Mouse (Mus musculus): ENCODE measurements around the gene Map3k9.

The Map3k9 gene

DNA sequence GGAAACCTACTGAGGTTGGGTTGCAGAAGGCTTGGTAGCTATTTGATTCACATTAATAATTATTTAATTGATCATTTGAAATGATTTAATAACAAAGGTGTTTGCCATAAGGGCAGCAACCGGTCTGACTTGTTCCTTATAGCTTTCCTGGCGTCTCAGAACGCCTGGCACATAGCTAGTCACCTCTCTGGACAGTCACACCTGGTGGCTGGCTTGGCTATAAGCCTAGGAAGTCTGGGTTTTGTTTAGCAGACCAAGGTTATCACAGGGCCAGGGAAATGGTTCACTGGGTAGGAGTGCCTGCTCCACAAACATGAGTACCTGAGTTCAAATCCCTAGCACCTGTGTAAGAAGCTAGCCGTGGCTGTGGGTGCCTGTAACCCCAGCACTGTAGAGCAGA is 2.3 kb upstream of the Map3k9 start:
- DNase-seq (ENCODE audit: low spot score in 2 of 2): no peak

DNA sequence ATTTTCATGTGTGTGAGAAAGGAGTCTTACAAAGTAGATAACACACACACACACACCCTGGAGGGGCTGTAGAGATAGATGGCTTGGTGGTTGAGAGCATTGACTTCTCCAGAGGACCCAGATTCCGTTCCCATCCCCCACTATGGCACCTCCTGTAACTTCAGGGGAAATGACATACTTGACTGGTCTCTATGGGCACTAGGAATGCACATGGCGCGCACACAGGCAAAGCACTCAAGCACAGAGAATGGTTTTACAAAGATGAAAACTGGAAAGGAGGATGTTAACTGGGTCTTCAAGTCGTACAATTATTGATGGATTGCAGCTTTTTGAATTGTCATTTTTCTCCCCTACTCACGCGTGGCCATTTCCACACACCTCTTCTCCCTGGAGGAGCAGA is 1.6 kb upstream of the Map3k9 start:
- DNase-seq (ENCODE audit: low spot score in 2 of 2): no peak

DNA sequence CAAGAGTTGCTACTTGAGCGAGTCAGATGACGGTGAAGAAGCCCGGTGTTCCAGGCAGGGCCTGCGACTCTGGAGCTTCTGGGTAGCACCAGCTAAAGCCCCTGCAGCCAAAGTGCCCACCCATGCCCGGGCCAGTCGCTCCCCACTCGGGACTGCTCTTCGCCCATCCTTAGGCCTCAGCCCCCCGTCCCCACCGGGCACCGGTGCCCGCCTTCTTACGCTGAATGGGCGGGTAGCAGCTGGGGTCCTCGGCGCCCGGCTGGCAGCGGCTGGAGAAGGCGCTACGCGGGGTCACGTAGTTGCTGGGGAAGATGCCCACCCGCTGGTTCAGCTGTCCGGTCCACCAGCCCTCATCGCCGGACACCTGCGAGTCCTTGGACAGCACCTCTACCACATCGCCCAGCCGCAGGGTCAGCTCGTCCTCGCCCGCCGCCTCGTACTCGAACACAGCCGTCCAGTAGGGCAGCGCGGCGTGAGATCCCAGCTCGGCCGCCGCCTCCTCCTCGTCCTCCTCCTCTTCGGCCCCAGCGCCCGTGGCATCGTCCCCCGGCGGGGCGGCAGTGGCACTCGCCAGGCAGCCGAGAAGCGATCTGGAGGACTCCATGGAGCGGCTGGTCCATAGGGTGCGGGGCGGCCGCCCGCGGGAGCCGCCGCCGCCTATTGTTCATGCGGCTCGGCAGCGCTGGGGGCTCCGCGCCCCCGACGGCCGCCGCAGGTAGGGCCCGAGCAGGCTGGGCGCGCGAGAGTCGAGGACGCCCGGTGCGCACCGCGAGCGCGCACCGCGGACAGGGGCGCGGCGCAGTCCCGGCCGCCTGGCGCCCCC is 493 bp downstream of the Map3k9 start:
- DNase-seq (ENCODE audit: low spot score in 2 of 2): peak in 1 of 2 experiments; percentile 18

DNA sequence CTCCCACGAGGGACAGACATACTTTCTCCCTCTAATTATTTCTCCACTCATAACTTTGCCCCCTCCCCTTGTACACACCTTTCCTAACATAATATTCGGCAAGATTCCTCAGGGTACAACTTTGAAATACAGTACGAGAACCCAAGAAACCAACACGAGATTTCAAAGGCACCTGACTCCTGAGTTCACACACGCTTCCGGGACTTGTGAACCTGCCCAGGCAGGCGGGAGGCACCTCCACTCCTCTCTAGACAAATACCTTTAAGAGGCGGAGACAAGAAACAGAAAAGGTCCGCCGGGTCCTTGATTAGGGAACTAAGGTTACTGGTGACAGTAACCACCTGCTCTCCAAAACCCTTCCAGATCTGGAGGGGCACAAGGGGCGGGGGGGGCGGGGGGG is 1.1 kb downstream of the Map3k9 start:
- DNase-seq (ENCODE audit: low spot score in 2 of 2): peak in 1 of 2 experiments; percentile 15

DNA sequence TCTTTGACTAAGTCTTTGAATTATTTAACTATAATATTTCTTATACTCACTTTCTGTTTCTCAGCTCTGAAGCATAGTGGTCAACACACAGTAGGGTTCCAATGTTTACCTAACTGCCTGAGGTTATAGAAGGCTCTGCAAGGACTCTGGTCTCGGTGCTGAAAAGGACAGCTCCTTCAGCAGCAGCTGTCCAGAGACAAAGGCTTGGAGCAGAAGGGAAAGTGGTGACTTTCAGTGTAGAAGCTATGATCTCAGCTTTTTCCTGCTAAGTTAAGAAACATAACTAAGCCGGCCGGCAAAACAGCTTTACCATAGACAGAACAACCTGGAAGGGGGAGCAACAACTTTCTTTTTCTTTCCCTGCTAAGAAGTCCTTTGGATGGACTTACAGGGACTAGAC is 4.8 kb downstream of the Map3k9 start:
- no peak for DNase-seq (ENCODE audit: low spot score in 2 of 2)

DNA sequence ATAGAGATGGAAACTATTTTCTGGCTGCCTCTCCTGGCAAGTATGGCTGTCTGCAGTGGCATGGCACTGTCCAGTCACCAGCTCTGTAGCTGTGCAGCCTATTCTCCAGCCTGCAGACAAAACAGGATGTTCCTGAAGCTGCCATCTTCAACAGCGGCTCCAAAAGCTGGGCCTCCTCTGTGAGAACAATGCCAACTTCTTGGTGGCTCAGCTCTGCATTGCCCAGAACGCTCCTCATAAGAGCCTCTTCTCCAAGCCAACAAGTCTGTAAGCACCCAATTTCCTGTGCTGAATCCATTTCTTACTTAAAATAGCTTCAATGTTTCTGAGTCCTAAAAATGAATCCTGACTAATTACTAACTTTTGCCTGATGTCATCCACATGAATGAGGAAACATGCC is 5.3 kb downstream of the Map3k9 start:
- DNase-seq (ENCODE audit: low spot score in 2 of 2): peak in 1 of 2 experiments; percentile 34

DNA sequence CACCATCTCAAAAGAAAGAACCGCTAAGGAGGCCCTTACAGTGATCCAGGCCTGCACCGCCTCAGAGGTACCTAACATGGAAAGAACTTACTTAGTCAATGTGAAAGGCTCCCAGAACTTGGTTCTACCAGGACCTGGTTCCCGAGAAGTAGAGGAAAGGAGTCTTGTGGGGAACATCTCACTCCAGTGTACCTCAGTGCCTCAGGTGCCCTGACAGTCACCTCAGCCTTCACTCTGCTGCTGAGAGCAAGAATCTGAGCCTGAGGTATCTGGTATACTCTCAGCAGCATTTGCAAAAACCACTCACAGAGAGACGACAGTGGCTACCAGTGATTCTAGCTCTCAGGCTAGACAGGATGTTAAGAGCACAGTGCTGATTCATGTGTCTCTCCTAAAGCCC is 6.8 kb downstream of the Map3k9 start:
- no peak for DNase-seq (ENCODE audit: low spot score in 2 of 2)

DNA sequence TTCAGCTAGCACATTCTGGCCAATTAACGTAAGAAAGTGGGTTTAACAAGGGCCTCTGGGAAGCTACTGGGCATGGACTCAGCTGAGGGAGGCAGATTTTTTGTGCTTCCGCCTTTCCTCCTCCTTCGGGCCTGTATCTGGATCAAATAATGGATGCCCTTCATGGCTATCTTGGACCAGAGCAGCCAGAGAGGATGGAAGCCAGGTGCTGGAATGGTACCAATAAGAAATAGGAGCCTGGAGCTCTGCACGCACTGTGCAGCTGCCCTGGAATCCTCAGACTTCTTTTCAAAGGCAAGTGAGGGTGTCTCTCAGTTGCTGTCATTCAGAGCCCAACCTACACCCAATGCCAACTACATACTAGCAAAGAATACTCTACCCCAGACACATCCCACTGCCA is 11.5 kb downstream of the Map3k9 start:
- DNase-seq (ENCODE audit: low spot score in 2 of 2): no peak

DNA sequence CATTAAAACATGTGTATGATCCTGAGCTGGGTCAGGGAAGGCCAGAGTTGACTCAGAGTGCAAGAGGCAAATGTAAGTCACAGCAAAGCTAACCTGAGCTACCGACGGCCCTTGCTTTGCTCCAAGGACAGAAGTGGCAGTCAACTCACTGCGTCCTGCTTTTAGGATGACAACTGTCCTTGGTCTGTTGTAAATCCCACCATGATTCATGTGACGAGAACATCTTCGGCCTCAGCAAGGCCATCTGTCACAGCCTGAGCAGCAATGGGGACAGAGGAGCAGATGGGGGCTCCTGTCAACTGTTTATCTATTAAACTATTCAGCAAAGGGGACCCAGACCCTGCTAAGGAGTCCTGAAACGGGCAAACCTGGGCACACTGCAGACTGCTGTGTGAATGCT is 15.6 kb downstream of the Map3k9 start:
- no peak for DNase-seq (ENCODE audit: low spot score in 2 of 2)

DNA sequence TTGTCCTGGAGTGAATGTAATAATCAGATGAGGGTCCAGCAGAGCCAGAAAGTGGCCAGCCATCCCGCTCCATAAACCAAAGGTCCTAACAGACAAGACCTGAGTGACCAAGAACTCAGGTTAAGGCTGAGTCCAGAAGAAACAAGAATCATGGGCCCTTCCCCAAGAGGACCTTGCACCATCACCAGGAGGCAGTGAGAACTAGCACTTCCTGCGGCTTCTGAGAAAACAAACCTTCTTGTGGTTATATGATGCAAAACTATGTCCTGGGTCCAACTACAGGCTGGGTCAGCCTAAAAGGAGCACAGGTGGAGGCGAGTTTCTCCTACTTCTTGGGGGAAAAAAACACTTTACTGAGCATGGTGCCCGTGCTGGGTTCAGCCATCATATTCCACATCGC is 16.6 kb downstream of the Map3k9 start:
- DNase-seq (ENCODE audit: low spot score in 2 of 2): no peak

DNA sequence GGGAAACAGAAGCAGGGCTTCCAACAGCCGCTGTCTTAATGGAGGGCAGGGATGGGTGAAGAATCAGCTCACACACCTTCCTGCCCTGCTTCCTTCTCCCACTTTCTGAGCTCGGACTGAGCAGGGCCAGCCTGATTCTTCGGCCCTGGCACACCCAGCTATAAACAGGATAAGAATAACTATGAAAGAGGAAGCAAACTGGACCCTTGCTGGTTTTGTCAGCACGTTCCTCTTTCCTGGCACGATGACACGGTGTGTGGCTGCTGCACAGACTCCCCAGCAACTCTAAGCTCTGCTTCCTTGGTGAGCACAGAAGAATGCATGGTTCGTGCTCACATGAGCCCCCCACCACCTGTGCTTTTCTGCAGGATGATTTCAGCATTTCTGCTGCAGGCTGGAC is 26.3 kb downstream of the Map3k9 start:
- no peak for DNase-seq (ENCODE audit: low spot score in 2 of 2)

DNA sequence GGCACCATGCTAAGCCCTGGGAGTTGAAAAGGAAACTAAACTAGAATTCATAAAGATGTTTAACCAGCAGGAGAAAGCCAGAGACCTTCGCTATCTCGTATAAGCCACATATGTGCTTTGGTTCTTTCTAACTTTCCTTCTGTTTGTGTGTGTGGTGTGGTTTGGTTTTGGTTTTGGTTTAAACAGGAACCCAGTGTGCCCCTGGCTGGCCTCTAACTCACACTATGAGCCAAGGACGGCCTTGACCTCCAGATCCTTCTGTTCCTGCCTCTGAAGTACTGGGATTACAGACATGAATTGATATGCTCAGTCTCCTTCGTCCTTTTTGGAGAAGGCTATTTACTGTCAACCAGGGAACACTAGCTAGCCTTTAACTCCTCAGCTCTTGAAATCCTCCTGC is 29.9 kb downstream of the Map3k9 start:
- DNase-seq (ENCODE audit: low spot score in 2 of 2): no peak

DNA sequence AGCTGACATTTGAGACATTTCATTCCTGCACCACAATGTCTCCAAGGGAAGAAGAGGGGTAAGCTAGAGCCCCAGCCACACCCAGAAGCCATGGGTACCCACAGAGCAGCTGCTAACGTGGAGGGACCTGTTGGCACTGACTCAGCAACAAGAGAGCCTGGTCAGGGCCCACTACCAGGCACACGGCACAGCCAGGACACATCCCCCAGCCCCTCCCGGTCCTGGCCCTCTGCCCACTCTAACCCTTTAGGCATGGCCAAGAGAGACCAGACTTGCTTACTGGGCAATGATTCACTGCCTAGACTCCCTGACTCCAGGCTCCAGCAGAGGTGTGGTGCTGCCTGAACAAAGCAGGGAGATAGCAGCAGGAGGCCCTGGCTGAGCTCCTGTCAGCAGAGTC is 32.1 kb downstream of the Map3k9 start:
- DNase-seq (ENCODE audit: low spot score in 2 of 2): no peak

DNA sequence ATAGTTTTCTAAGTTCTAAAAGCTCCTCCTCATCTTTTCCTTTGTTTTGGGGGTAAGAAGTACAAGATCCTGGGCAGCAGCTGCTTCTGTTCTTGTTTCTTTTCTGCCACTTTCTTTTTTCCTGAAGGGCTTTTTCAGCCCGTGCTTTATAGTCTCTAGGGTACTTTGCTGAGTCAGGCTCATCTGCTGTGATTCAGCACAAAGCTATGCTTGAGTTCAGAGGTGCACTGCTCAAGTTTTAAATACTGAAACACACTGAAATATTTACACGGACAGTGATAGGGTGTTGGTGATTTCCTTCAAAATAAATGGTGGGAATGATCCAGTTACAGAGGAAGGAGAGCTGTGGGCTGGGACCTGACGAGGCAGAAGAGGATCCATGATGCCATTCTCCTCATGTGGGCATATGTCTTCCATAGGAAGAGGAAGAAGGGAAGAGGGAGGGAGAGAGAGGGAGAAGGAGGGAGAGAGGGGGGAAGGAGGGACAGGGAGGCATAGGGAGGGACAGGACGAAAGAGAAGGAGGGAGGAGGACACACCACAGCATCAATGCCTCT is 32.9 kb downstream of the Map3k9 start:
- no peak for DNase-seq (ENCODE audit: low spot score in 2 of 2)

DNA sequence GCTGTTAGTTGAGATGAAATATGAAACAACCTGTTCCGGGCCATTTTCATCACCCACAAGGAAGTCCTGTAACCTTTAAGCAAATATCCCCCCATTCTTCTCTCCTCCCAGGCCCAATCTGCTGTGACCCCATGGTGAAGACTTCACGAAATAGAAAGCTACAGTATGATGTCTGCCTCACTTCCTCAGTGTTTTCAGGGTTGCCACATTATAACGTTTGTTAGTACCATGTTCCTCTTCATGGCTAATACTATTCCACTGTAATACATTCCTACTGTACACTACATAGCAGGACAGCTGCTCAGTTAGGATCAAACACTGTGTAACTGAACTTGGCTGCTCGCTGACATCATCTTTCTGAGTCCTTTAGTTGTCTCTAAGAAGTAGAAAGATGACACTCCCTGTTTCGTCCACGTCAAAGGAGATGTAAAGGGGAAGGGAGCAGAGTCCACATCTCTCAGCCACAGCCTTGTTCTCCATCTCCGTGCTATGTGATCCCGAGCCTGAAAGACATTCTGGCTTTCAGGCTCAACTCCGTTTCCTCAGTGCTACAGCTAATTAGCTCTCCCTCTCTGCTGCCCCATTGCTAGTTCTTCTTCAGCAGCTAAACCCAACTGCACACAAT is 34.5 kb downstream of the Map3k9 start:
- DNase-seq (ENCODE audit: low spot score in 2 of 2): no peak

DNA sequence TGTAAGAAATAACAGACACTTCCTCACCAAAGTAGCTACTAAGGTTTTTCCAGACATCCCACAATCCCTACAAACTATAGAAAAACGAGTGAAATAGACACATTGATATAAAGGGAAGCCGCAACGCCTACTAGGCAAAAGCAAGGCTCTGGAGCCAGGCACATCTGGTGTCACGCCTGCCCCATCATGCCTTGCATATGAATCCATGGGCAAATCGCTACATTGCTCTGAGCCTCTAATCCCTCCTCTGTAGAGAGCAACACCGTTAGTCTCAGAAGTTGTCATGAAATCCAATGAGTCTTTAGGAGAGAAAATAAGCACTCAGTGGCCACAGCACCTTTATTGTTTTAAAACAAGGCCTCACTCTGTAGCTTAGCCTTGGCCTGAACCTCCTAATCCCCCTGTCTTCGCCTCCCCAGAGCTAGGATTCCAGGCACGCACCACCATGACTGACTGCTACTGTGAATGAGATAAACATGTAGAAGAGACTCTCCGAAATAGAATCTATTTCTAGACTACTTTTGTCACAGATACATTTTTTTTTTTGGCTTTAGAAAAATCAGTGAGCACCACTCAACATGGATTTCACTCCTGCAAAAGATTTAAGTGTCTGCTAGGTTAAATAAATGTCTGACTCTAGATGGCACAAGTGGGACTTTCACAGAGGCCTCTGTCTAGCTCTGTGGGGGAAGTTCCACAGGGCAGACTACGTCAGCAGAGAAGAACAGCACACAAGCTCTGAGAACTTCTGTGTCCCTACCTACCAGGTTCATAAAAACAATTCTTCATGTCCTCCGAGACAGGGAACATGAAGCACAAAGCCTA is 45.5 kb downstream of the Map3k9 start:
- peak in 1 of 2 experiments; percentile 33 for DNase-seq (ENCODE audit: low spot score in 2 of 2)

DNA sequence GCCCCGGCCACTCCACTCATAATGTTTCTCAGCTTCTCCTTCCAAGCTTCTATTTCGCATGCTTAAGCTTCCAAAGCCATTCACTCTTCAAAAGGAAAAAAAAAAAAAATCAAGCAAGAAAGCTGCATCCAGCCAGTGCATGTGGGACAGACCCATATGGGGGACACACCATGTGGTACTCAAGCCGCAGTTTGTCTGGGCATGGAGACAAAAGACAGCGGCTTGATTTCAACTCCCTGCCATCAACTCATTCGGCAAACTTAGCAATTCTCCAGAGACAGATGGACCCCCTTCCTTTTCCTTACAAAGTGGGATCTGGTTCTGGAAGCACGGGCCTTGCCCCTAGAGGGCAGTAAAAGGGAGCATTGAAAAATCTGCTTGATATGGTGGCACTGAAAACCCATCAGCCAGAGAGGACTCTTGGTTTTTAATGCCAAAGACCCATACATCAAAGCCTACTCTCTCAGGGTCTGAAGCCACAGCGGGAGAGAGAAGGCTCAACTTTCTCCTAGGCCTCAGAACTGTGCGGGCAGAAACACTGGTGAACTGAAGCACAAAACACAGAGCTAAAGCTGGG is 54.6 kb downstream of the Map3k9 start:
- no peak for DNase-seq (ENCODE audit: low spot score in 2 of 2)

DNA sequence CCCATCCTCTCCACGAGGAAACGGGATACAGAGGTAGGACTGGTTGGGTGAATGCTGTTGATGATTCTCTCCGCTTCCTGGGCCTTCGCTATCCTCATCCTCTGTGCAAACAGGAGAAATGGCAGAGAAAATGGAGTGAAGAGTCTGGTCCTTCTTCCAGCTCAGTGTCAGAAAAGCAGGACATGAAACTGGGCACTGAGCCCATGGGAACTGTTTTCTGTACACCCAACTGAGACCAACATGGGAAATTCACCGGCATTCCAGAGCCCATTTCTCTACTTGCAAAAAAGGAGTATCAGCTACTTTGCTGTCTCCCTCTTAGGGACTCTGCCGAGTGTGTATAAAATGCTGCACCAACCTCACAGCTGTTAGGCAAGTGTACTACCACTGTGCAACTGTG is 56.2 kb downstream of the Map3k9 start:
- DNase-seq (ENCODE audit: low spot score in 2 of 2): no peak

DNA sequence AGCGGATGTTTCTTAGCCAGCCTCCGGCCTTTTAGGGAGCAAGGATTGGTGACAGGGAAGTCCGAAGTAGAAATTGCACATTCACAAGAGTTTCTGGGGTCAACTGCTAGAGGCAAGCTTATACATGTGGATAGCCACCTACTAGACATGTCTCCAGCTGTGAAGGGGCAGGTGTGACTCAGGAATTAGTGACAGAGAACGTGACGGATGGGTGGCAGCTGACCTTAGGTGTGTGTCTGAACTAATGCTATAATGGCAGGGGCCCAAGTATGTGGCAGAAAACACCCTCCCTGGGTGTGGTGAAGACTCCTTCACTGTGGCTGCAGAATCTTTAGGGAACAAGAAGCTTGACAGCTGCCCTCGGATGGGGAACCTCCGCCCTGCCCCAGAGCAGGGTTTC is 57.6 kb downstream of the Map3k9 start:
- no peak for DNase-seq (ENCODE audit: low spot score in 2 of 2)

DNA sequence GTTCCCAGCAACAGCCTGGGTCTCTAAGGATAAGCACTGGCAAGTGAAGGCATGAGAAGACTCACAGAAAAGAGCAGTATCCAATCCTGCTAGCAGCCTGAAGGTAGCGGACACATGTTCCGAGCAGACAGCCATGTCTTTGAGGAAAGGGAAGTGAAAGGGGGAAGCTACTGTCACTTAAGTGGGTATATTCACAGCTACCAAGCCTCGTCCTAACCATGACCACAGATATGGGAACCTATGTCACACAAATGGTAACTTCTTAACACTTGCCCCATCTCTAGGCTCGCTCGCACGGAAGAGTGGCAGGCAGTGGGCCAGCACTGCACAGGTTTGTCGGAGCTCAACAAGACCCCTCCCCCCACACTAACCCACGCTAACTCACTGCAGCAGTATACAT is 61.3 kb downstream of the Map3k9 start:
- DNase-seq (ENCODE audit: low spot score in 2 of 2): no peak

DNA sequence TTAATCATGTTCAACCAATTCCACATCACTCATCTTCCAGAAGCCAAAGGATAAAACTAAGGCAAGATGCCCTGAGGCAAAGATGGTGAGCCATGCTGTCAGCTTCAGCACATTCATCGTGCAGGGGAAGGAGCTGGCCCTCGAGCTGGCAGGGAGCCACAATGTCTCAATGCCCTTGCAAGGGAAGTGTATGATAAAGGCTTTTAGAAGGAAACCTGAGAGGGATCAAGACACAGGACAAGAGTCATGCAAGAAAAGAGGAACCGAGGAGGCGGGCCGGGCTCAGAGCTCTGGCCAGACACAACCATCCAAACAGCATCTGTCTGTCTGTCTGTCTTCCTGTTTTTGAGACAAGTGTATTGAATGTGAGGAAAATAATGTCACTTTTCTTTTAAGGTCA is 61.8 kb downstream of the Map3k9 start:
- DNase-seq (ENCODE audit: low spot score in 2 of 2): no peak

DNA sequence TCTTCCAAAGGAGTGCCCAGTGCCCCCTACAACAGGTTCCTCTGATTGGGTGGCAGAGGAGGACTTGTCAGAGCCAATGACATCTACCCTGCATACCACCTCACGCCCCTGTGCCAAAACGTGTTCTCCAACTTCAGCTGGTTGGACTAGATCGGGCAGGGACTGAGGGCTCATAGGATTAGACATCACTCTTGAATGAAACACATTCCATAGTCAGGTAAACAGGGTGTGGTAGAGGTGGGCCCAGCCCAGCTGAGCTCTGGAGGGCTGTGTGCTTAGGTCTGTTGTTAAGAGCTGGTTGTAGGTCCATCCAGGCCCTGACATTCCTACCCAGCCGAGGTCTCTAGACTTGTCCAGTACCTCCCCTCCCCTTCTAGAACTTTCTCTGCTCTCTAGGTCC is 68.4 kb downstream of the Map3k9 start:
- no peak for DNase-seq (ENCODE audit: low spot score in 2 of 2)

Measured in right cerebral cortex, adult 2 months (tissue).